ENCODE assay signal across 25 mouse cellular contexts in genomic region chr4:13467181-13467580, GRCm38 (mm10).
DNase-seq lines count a peak whose midpoint lies in the region; ATAC-seq lines count a peak whose summit lies in the region.
"Had no signal": no experiment of that assay in that cellular context is flagged by ENCODE, and none has a peak within 500 bp of the region (broad histone marks: within the 10 kb centered on the region; RNA-seq: fewer than 3 reads in every experiment).

No protein-coding gene starts in this region.

- DNase-seq in heart, adult 18-20 months: peak; percentile 4 to 11
- no peak for DNase-seq in heart, postnatal 25 days (ENCODE audit: low spot score)
- DNase-seq in brain, adult 2 months (ENCODE audit: low read depth, low spot score): peak; percentile 11
- peak; percentile 88 for DNase-seq in embryonic facial prominence, embryonic 14.5 days (ENCODE audit: low spot score)
- no peak for DNase-seq in urinary bladder, adult 2 months (ENCODE audit: low spot score)
- DNase-seq: B cell, adult 2 months; cerebellum, adult 9-10 months; gastrocnemius, postnatal 14 days; heart, adult 2 months; kidney, adult 2 months; kidney, postnatal 14 days; lung, adult 2 months; lung, postnatal 36 days; right cerebral cortex, postnatal 25 days; thymus, postnatal 14 days had no signal

- H3K4me2 ChIP-seq in embryonic facial prominence, embryonic 14.5 days (ENCODE audit: low read depth, low read length): no peak overlapping the region
- peak overlapping the region; percentile 27; the same call in 1 of the 2 replicates for H3K4me2 ChIP-seq in limb, embryonic 13.5 days (replicated peaks)
- H3K4me2 ChIP-seq in kidney, embryonic 14.5 days (replicated peaks; ENCODE audit: low read depth, low read length): no peak overlapping the region
- H3K4me2 ChIP-seq: forebrain, embryonic 12.5 days; heart, embryonic 15.5 days; hindbrain, embryonic 13.5 days; liver, embryonic 12.5 days; midbrain, embryonic 15.5 days had no signal

- no peaks in the 10 kb centered on the region for H3K36me3 ChIP-seq in embryonic facial prominence, embryonic 14.5 days (ENCODE audit: control insufficient read depth, insufficient read depth, low read length)
- no peaks in the 10 kb centered on the region for H3K36me3 ChIP-seq in limb, embryonic 13.5 days
- no peaks in the 10 kb centered on the region for H3K36me3 ChIP-seq in kidney, embryonic 14.5 days (ENCODE audit: control insufficient read depth, insufficient read depth, low read length)
- H3K36me3 ChIP-seq: forebrain, embryonic 12.5 days; heart, embryonic 15.5 days; hindbrain, embryonic 13.5 days; liver, embryonic 12.5 days; midbrain, embryonic 15.5 days had no signal

- intact Hi-C loops in heart, postnatal 25 days (cut with DNase I): no loop called here

- peak; percentile 55 for ATAC-seq in embryonic facial prominence, embryonic 14.5 days (ENCODE audit: low read depth)
- peak; percentile 66; the same call in 1 of the 2 replicates for ATAC-seq in limb, embryonic 13.5 days (ENCODE audit: low FRiP score, low read depth)
- ATAC-seq in frontal cortex, adult (ENCODE audit: low TSS enrichment): no peak; the same call in 1 of the 2 replicates
- ATAC-seq in kidney, embryonic 14.5 days (ENCODE audit: low FRiP score, low TSS enrichment): no peak
- ATAC-seq: inflammation-experienced regulatory T-cells, adult 6 months; liver, embryonic 12.5 days; midbrain, embryonic 15.5 days had no signal

- no peaks in the 10 kb centered on the region for H3K27me3 ChIP-seq in embryonic facial prominence, embryonic 14.5 days (replicated peaks; ENCODE audit: control insufficient read depth, insufficient read depth, low read length)
- H3K27me3 ChIP-seq in limb, embryonic 13.5 days: no peaks in the 10 kb centered on the region
- no peaks in the 10 kb centered on the region for H3K27me3 ChIP-seq in kidney, embryonic 14.5 days (ENCODE audit: control insufficient read depth, insufficient read depth, low read length)
- H3K27me3 ChIP-seq: forebrain, embryonic 12.5 days; heart, embryonic 15.5 days; hindbrain, embryonic 13.5 days; liver, embryonic 12.5 days; midbrain, embryonic 15.5 days had no signal

- H3K27ac ChIP-seq in embryonic facial prominence, embryonic 14.5 days (replicated peaks; ENCODE audit: low read depth, low read length): peak overlapping the region; percentile 64
- peak overlapping the region; percentile 74 for H3K27ac ChIP-seq in limb, embryonic 13.5 days
- H3K27ac ChIP-seq in kidney, embryonic 14.5 days (ENCODE audit: low read depth, low read length): no peak overlapping the region
- H3K27ac ChIP-seq: forebrain, embryonic 12.5 days; heart, adult 2 months; heart, embryonic 15.5 days; hindbrain, embryonic 13.5 days; liver, embryonic 12.5 days; midbrain, embryonic 15.5 days; stomach, postnatal 0 days had no signal

- no peaks in the 10 kb centered on the region for H3K9me3 ChIP-seq in embryonic facial prominence, embryonic 14.5 days (ENCODE audit: control insufficient read depth, low read length)
- no peaks in the 10 kb centered on the region for H3K9me3 ChIP-seq in limb, embryonic 13.5 days
- H3K9me3 ChIP-seq in kidney, embryonic 14.5 days (ENCODE audit: control insufficient read depth, low read length): no peaks in the 10 kb centered on the region
- H3K9me3 ChIP-seq: forebrain, embryonic 12.5 days; heart, embryonic 15.5 days; hindbrain, embryonic 13.5 days; liver, embryonic 12.5 days; midbrain, embryonic 15.5 days had no signal

- 46% methylated on average over 7 of the region's 7 CpGs for WGBS in embryonic facial prominence, embryonic 14.5 days
- 37% methylated on average over 7 of the region's 7 CpGs for WGBS in limb, embryonic 13.5 days
- WGBS in kidney, embryonic 14.5 days: 91% methylated on average over 7 of the region's 7 CpGs

- H3K4me3 ChIP-seq in embryonic facial prominence, embryonic 14.5 days (ENCODE audit: low read depth, low read length): no peak overlapping the region
- H3K4me3 ChIP-seq in limb, embryonic 13.5 days: no peak overlapping the region
- no peak overlapping the region for H3K4me3 ChIP-seq in kidney, embryonic 14.5 days (ENCODE audit: low read length)
- H3K4me3 ChIP-seq: forebrain, embryonic 12.5 days; heart, adult 2 months; heart, embryonic 15.5 days; hindbrain, embryonic 13.5 days; liver, embryonic 12.5 days; midbrain, embryonic 15.5 days had no signal

- H3K9ac ChIP-seq in embryonic facial prominence, embryonic 14.5 days (ENCODE audit: low read depth, low read length): no peak overlapping the region
- no peak overlapping the region for H3K9ac ChIP-seq in limb, embryonic 13.5 days
- no peak overlapping the region for H3K9ac ChIP-seq in kidney, embryonic 14.5 days (ENCODE audit: low read depth, low read length)
- H3K9ac ChIP-seq: forebrain, embryonic 12.5 days; heart, embryonic 15.5 days; hindbrain, embryonic 13.5 days; liver, embryonic 12.5 days; midbrain, embryonic 15.5 days had no signal

- peaks cover 23% of the 10 kb centered on the region for H3K4me1 ChIP-seq in embryonic facial prominence, embryonic 14.5 days (ENCODE audit: control insufficient read depth, insufficient read depth, low read length)
- peaks cover 35% of the 10 kb centered on the region for H3K4me1 ChIP-seq in limb, embryonic 13.5 days
- H3K4me1 ChIP-seq in kidney, embryonic 14.5 days (ENCODE audit: control insufficient read depth, insufficient read depth, low read length): 0 out of 2 replicates have a peak, but pooled peaks cover 9% of the 10 kb centered on the region
- H3K4me1 ChIP-seq: heart, embryonic 15.5 days; liver, embryonic 12.5 days; midbrain, embryonic 15.5 days had no signal

Comparison
In these comparisons a context has a peak if more than half of its experiments do, and no peak if none do; other contexts are left out.
1. DNase-seq: peak in heart, adult 18-20 months (2 of 2), brain, adult 2 months (single experiment) and embryonic facial prominence, embryonic 14.5 days (single experiment); none in heart, postnatal 25 days (single experiment) and urinary bladder, adult 2 months (single experiment).
2. ATAC-seq: peak in embryonic facial prominence, embryonic 14.5 days (single experiment) and limb, embryonic 13.5 days (single experiment); none in frontal cortex, adult (single experiment) and kidney, embryonic 14.5 days (single experiment).